Mouse (Mus musculus) ES-Bruce4 (cell line): ENCODE data around the gene Cyp24a1.

Source experiments
- CTCF ChIP-seq: IDR thresholded peaks from one replicate; pipeline ENCODE4 v1.8.1; 2011; ENCODE audit warnings: low read depth, low read length
- POLR2A ChIP-seq: IDR thresholded peaks from one replicate; pipeline ENCODE4 v1.8.1; 2011; ENCODE audit warnings: low read length; ENCODE audit not compliant: insufficient read depth

GRCm38 (mm10) chr2:170520321-170520971 is 23.5 kb upstream of the Cyp24a1 start:
- TF ChIP-seq POLR2A (no peak), CTCF (peak; percentile 36)
